Mouse (Mus musculus) natural killer cell, adult 2 months (primary cell): Measurements from ENCODE around the gene Olfr914.

Source experiments
- DNase-seq, 2 experiments: peaks; one replicate each; pipeline ENCODE4 v3.0.0; 2022; ENCODE audit warnings: low spot score in 2 of 2

The Olfr914 gene

DNA sequence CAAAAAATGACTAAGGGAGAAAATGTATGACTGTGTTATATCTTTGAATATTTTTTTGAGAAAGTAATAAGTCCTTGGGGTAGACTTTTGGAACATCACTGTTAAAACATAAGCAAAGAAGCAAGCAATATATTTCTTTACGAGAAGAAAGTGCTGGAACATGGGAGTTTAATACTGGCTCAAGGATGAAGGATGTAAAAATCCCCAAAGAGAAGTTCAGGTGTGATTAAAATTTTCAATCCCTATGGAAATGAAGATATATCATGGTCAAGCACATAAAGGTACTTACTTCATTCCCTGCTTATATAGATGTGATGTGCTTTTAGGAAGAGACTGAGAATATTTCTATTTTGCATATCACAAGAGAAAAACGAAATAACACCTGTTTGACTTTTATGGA, at the start of gene Olfr914:
Gene Olfr914, plus strand, starts transcription at position 301 of the 400 bp plus-strand sequence.
- no peak for DNase-seq

DNA sequence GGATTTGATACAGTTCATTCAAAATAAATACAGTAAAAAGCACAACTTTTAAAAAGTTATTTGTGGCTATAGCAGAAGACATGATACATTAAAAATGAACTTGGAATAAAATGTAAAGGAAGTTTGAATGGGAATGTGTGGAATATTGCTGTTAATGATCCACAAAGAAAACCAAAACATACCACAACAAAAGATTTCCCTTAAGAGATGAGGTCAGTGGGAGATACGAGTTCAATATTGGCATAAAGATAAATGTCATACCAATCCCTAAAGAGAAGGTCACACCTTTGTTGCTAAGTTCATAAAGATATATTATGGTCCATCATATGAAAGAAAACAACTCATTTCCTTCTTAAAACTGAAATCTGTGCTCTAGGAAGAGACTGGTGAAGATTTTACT, 25.0 kb upstream of the Olfr914 start, which contains the start of gene Olfr912:
Gene Olfr912, plus strand, starts transcription at position 301 of the 400 bp plus-strand sequence.
- no peak for DNase-seq

DNA sequence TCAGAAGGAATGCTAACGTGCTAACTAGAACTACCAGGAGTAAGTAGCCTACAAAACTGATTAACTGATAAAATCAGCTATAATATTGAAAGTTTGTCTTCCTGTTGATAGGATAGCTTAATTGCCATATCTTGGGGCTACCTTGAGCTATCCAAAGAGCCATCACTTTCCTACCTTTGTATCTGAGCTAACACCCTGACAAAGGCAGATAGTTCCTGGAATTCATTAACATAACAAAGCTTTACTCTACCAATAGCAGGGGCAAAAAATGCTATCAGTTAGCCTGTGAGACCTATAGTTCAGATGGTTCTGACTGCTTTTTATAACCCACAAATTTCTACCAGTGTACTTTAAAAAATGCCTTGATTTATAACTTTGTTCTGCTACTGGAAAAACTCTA, 13.8 kb upstream of the Olfr914 start:
- DNase-seq, result no peak

DNA sequence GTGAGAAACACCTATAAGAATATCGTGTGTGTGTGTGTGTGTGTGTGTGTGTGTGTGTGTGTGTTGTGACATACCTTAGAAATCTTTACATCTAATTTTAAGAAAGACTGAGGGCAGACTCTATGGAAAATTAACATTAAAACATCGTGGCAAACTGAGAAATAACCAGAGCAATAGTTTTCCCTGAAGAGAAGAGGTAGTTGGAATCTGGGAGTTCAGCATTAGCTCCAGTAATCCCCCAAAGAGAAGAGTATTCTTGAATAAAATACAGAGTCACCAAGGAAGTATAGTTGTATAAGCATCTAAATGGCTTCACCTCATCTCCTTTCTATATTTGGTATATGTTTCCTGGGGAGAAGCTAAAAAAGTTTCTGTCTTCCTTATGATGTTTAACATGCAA, 12.4 kb upstream of the Olfr914 start, which contains the start of gene Olfr913:
Gene Olfr913, plus strand, starts transcription at position 301 of the 400 bp plus-strand sequence.
- DNase-seq, result no peak

DNA sequence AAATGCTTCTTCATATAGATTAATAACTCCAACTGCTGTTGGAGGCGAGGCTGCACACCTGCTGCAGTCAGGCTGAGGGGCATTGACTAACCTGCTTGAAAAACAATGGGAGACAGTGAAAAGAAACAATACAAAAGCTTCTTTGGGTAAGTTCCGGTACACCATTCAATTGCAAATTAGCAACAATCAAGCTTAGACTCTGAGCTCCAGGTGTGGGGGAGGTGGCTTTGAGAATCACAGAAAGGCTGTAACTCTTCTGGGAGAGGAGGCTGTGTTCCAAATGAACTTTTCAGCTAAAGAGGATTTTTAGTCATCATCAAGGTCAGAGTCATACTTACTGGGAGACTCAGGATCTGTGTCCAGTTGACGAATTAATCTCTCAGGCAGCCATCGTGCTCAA, 27.5 kb downstream of the Olfr914 start:
- DNase-seq, result no peak

DNA sequence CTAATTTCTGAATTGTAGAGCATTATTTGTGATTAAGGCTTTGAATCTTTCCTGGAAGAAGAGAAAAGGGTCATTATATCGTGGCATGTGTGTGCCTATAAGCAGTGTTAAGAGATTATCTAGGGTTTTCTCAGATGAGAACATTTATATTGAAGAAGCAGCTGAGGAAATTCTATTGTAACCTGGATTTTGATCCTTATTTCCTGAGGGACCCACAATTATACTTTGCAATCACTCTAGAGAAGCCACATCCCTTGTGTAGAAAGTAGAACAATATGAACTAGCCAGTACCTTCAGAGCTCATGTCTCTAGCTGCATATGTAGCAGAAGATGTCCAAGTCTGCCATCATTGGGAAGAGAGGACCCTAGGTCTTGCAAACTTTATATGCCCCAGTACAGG, 54.9 kb downstream of the Olfr914 start, which contains the start of gene Olfr916:
Gene Olfr916, minus strand, starts transcription at position 101 of the 400 bp plus-strand sequence.
- DNase-seq, result no peak
